Mouse (Mus musculus): ENCODE results near the gene Cbfa2t2.

DNA sequence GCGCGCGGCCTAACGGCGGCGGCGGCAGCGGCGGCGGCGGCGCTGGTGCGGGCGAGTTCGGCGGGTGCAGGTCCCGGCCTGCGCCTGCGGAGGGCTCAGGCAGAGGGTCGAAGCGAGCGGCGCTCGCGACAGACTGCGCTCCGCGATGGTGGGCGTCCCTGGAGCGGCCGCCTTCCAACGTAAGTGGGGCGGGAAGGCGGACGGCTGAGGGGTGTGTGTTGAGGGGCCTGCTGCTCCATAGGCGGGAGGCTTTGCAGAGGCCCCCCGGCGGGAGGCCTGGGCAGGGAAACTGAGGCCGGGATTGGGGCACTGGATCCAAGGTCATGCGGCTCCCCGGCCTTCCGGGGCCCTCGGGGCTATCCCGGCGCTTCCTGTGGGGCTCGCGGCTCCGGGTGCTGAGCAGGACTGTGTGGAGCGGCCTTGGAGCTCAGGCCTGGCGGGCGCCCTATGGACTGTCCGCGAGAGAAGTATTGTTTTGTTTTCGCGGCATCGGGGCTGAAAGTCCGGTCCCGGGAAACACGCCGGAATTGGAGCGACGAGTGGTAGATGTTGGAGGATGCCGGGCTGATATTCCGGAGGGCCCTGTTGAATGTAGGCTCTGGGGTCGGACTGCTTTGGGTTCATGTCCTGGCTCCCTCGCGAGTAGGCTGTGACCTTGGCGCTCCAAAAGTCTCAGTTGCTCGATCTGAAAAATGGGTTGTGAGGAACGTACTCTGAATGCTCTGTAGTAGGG, at the start of gene Cbfa2t2:
- TF ChIP-seq CTCF (IDR thresholded peaks at IDR 0.05; ENCODE audit: low read depth) (no peak), EP300 (IDR thresholded peaks at IDR 0.05; ENCODE audit: low read depth) (no peak)

Data from liver, postnatal 0 days (tissue).